Mouse (Mus musculus) heart, postnatal 0 days (tissue): ENCODE measurements at regions not wholly inside any gene's neighbourhood (a gene's known extent, or its start where the extent isn't known, plus 50 kb on each side); places are given as distances from the start of the nearest gene placed in this dataset.

Experiments
- CTCF ChIP-seq: IDR thresholded peaks from 2 replicates; pipeline ENCODE4 v1.5.1; 2016; ENCODE audit warnings: antibody characterized with exemption, control low read depth, low read depth
- EP300 ChIP-seq: IDR thresholded peaks from 2 replicates; pipeline ENCODE4 v1.6.1; 2016; ENCODE audit warnings: antibody characterized with exemption, low read depth

- TF ChIP-seq CTCF (no peak), EP300 (no peak)
Measured at GRCm38 (mm10) chr4:131475023-131475422, 363.1 kb downstream of the Ptpru start.
